Mouse (Mus musculus): ENCODE measurements around the gene Pde4a. TPM values are rescaled to one million over a fixed set of nuclear protein-coding genes. Genes with fewer than 3 reads are reported as not detected.

Gene Pde4a
- polyA plus RNA-seq, 1 experiment, result 0.05 TPM

DNA sequence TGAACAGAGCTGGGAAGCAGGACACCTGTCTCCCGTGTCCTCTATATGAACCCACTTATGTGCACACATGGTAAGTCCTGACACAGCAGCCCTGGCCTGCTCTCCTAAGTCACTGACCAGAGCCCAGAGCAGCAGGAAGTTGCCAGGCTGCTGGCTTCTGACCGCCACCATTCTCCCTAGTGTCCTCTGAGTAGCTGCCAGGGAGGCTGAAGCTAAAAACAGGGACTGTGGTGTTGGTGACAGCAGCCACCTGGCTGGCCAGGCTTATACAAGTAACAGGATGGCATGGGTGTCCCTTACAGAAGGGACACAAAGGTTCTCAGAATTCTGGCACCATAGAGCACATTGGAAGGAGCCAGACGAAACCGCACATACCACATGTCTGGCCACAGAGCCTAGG lies 20.1 kb upstream of the Pde4a start:
- Histone ChIP-seq H3K4me3 (replicated peaks) (no peak overlapping the region), H3K9me3 (ENCODE audit: control insufficient read depth, low read length) (no peaks in the 10 kb centered on the region), H3K27me3 (ENCODE audit: control insufficient read depth) (no peaks in the 10 kb centered on the region), H3K36me3 (ENCODE audit: control insufficient read depth) (peaks cover 79% of the 10 kb centered on the region), H3K4me1 (ENCODE audit: control insufficient read depth) (peaks cover 39% of the 10 kb centered on the region)
- TF ChIP-seq GATA1 (IDR thresholded peaks at IDR 0.05; ENCODE audit: low read length), result no peak
- no peak for TF ChIP-seq TAL1 (IDR thresholded peaks at IDR 0.05; ENCODE audit: low read length)

- Histone ChIP-seq H3K36me3 (ENCODE audit: control insufficient read depth) (peaks cover 66% of the 10 kb centered on the region), H3K27me3 (ENCODE audit: control insufficient read depth) (no peaks in the 10 kb centered on the region), H3K9me3 (ENCODE audit: control insufficient read depth, low read length) (no peaks in the 10 kb centered on the region), H3K4me3 (replicated peaks) (no peak overlapping the region), H3K4me1 (ENCODE audit: control insufficient read depth) (peaks cover 39% of the 10 kb centered on the region)
- TF ChIP-seq TAL1 (IDR thresholded peaks at IDR 0.05; ENCODE audit: low read length), result no peak
- TF ChIP-seq GATA1 (IDR thresholded peaks at IDR 0.05; ENCODE audit: low read length), result no peak
Observed at GRCm38 (mm10) chr9:21146722-21147121, 18.8 kb upstream of the Pde4a start.

DNA sequence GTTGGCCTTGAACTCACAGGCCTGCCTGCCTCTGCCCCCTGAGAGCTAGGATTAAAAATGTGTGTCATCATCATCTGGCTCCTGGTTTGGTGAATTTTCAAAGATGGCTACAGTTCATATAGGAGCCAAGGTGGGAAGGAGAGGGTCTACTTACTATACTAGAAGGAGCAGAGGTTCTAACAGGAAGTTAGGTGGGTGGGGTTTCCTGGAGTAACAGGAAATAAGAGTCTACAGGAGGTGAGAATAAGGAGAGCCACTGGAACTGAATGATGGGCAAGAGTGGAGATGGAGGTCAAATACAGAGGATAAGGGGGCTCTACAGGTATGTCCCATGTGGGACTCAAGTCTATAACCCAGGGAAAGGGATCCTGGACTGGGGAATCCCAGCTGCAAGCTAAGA lies 17.1 kb upstream of the Pde4a start:
- no peaks in the 10 kb centered on the region for H3K9me3 ChIP-seq (ENCODE audit: control insufficient read depth, low read length)
- H3K27me3 ChIP-seq (ENCODE audit: control insufficient read depth), result peaks cover 9% of the 10 kb centered on the region
- peak overlapping the region; percentile 97 for H3K4me3 ChIP-seq (replicated peaks)
- peaks cover 49% of the 10 kb centered on the region for H3K4me1 ChIP-seq (ENCODE audit: control insufficient read depth)
- H3K36me3 ChIP-seq (ENCODE audit: control insufficient read depth), result peaks cover 49% of the 10 kb centered on the region
- TF ChIP-seq GATA1 (IDR thresholded peaks at IDR 0.05; ENCODE audit: low read length), result no peak
- TF ChIP-seq TAL1 (IDR thresholded peaks at IDR 0.05; ENCODE audit: low read length), result no peak

DNA sequence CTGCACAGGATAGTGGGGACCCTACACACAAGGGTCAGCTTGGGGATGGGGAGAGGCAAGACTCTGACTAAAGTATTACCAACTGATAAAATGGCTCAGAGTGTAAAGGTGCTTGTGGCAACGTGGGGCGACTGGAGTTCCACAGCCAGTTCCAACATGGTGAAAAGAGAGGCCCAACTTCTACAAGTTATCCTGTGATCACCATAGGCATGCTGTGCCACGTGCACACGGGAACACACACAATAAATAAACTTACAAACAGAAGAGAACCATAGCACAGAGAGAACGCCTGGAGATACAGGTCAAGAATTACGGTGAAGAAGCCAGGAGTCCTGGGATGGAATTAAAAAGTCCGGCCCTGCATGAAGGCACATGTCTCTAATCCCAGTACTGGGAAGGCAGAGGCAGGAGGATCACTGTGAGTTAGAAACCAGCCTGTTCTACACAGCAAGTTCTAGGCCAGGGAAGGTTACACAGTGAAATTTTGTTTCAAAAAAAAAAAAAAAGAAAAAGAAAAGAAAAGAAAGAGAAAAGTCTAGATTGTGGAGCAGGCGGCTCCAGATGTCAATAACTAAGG lies 16.3 kb upstream of the Pde4a start:
- no peak for TF ChIP-seq TAL1 (IDR thresholded peaks at IDR 0.05; ENCODE audit: low read length)
- TF ChIP-seq GATA1 (IDR thresholded peaks at IDR 0.05; ENCODE audit: low read length), result no peak

DNA sequence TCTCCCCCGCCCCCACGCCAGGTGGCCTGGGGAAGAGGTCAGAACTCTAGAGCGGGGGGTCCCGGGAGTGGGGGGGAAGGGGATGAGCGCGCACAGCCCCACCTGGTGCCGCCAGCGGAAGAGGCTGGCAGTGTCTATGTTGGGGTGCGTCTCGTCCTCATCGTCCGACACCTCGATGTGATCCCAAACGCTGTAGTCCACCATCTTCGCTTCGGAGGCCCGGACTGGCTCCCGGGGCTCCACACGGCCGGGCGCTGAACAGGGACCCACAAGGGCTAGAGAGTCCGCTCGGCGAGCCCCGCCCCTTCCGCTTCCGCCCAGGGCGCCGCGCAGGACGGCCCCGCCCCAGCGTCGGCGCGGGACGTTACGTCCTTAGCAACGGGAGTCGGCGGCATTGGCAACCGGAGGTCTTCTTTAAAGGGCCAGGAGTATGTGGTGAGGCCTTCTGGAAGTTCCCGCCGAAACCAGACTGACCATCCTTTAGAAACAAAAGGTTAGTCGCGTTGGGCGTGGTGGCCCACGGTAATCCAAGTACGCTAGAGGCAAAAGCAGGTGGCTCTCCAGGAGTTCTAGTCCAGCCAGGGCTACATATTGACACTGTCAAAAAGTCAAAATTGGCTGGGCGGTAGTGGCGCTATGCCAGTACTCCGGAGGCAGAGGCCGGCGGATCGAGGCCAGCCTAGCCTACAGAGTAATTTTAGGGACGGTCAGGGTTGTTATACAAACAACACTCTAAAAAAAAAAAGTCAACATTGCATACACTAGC lies 15.7 kb upstream of the Pde4a start, which contains the start of gene Cdc37:
Gene Cdc37 (minus strand): TSS at position 329 of the 766 bp plus-strand sequence.
- H3K9me3 ChIP-seq (ENCODE audit: control insufficient read depth, low read length), result no peaks in the 10 kb centered on the region
- H3K27me3 ChIP-seq (ENCODE audit: control insufficient read depth), result peaks cover 20% of the 10 kb centered on the region
- H3K4me1 ChIP-seq (ENCODE audit: control insufficient read depth), result peaks cover 53% of the 10 kb centered on the region
- H3K4me3 ChIP-seq (replicated peaks), result peak within 1 kb of the TSS; percentile 97
- H3K36me3 ChIP-seq (ENCODE audit: control insufficient read depth), result peaks cover 35% of the 10 kb centered on the region
- no peak for TF ChIP-seq GATA1 (IDR thresholded peaks at IDR 0.05; ENCODE audit: low read length)
- no peak for TF ChIP-seq TAL1 (IDR thresholded peaks at IDR 0.05; ENCODE audit: low read length)

More for the DNA sequence above, 16.3 kb upstream of the Pde4a start:
- Histone ChIP-seq H3K4me3 (replicated peaks) (peak overlapping the region; percentile 97), H3K36me3 (ENCODE audit: control insufficient read depth) (peaks cover 42% of the 10 kb centered on the region), H3K27me3 (ENCODE audit: control insufficient read depth) (peaks cover 16% of the 10 kb centered on the region), H3K4me1 (ENCODE audit: control insufficient read depth) (peaks cover 53% of the 10 kb centered on the region), H3K9me3 (ENCODE audit: control insufficient read depth, low read length) (no peaks in the 10 kb centered on the region)

- TF ChIP-seq GATA1 (IDR thresholded peaks at IDR 0.05; ENCODE audit: low read length) (no peak), TAL1 (IDR thresholded peaks at IDR 0.05; ENCODE audit: low read length) (no peak)
- Histone ChIP-seq H3K9me3 (ENCODE audit: control insufficient read depth, low read length) (no peaks in the 10 kb centered on the region), H3K27me3 (ENCODE audit: control insufficient read depth) (peaks cover 20% of the 10 kb centered on the region), H3K4me1 (ENCODE audit: control insufficient read depth) (peaks cover 35% of the 10 kb centered on the region), H3K4me3 (replicated peaks) (peak overlapping the region; percentile 5), H3K36me3 (ENCODE audit: control insufficient read depth) (peaks cover 8% of the 10 kb centered on the region)
Observed at GRCm38 (mm10) chr9:21152715-21153114, 12.8 kb upstream of the Pde4a start.

- Histone ChIP-seq H3K4me1 (ENCODE audit: control insufficient read depth) (peaks cover 29% of the 10 kb centered on the region), H3K27me3 (ENCODE audit: control insufficient read depth) (peaks cover 20% of the 10 kb centered on the region), H3K9me3 (ENCODE audit: control insufficient read depth, low read length) (no peaks in the 10 kb centered on the region), H3K36me3 (ENCODE audit: control insufficient read depth) (peaks cover 1% of the 10 kb centered on the region), H3K4me3 (replicated peaks) (peak overlapping the region; percentile 14)
- TF ChIP-seq TAL1 (IDR thresholded peaks at IDR 0.05; ENCODE audit: low read length) (no peak), GATA1 (IDR thresholded peaks at IDR 0.05; ENCODE audit: low read length) (no peak)
Observed at GRCm38 (mm10) chr9:21153331-21153730, 12.2 kb upstream of the Pde4a start.

- Histone ChIP-seq H3K27me3 (ENCODE audit: control insufficient read depth) (peaks cover 22% of the 10 kb centered on the region), H3K36me3 (ENCODE audit: control insufficient read depth) (no peaks in the 10 kb centered on the region), H3K4me1 (ENCODE audit: control insufficient read depth) (peaks cover 24% of the 10 kb centered on the region), H3K9me3 (ENCODE audit: control insufficient read depth, low read length) (no peaks in the 10 kb centered on the region), H3K4me3 (replicated peaks) (no peak overlapping the region)
- TF ChIP-seq TAL1 (IDR thresholded peaks at IDR 0.05; ENCODE audit: low read length) (no peak), GATA1 (IDR thresholded peaks at IDR 0.05; ENCODE audit: low read length) (no peak)
Observed at GRCm38 (mm10) chr9:21153833-21154232, 11.7 kb upstream of the Pde4a start.

DNA sequence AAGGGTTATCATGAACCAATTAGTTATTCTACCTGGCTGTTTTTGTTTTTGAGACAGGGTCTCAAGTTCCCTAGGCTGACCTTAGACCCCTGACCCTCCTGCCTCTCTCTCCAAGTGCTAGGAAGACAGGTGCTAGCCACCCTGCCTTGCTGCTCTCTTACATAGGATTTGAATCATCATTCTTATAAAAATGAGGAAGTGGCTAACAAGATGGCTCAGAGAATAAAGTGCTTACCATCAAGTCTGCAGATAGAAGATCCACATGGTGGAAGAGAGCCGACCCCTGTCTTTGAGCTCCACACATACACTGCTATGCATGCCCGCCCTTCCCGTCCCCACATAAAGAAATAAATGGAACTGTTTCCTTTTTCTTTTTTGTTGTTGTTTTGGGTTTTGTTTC lies 10.7 kb upstream of the Pde4a start:
- no peak for TF ChIP-seq TAL1 (IDR thresholded peaks at IDR 0.05; ENCODE audit: low read length)
- no peak for TF ChIP-seq GATA1 (IDR thresholded peaks at IDR 0.05; ENCODE audit: low read length)
- peaks cover 22% of the 10 kb centered on the region for H3K27me3 ChIP-seq (ENCODE audit: control insufficient read depth)
- no peaks in the 10 kb centered on the region for H3K9me3 ChIP-seq (ENCODE audit: control insufficient read depth, low read length)
- peaks cover 18% of the 10 kb centered on the region for H3K4me1 ChIP-seq (ENCODE audit: control insufficient read depth)
- no peaks in the 10 kb centered on the region for H3K36me3 ChIP-seq (ENCODE audit: control insufficient read depth)
- no peak overlapping the region for H3K4me3 ChIP-seq (replicated peaks)
